Mouse (Mus musculus): ENCODE measurements at regions not wholly inside any gene's neighbourhood (a gene's known extent, or its start where the extent isn't known, plus 50 kb on each side); places are given as distances from the start of the nearest gene placed in this dataset.

GRCm38 (mm10) chr11:31592061-31592460 lies 79.6 kb downstream of the Bod1 start:
- H3K36me3 ChIP-seq (ENCODE audit: control insufficient read depth, insufficient read depth, low read length), result no peaks in the 10 kb centered on the region
- no peak for TF ChIP-seq CTCF (IDR thresholded peaks at IDR 0.05; ENCODE audit: low read depth, low read length)
- no peak for TF ChIP-seq POLR2A (IDR thresholded peaks at IDR 0.05; ENCODE audit: extremely low read depth, insufficient read depth, low read length)
- WGBS, result 76% methylated on average over 11 of the region's 11 CpGs
- H3K27ac ChIP-seq (replicated peaks; ENCODE audit: insufficient read depth, low read depth, low read length), result no peak overlapping the region
- no peak overlapping the region for H3K9ac ChIP-seq (ENCODE audit: low read depth, low read length)
- H3K4me1 ChIP-seq (ENCODE audit: control insufficient read depth, insufficient read depth, low read length), result no peaks in the 10 kb centered on the region
- H3K4me3 ChIP-seq (ENCODE audit: insufficient read depth, low read depth, low read length), result no peak overlapping the region
- no peaks in the 10 kb centered on the region for H3K27me3 ChIP-seq (ENCODE audit: control insufficient read depth, insufficient read depth, low read length)
- no peak for DNase-seq (ENCODE audit: extremely low read depth, low read depth, low spot score)
- no peaks in the 10 kb centered on the region for H3K79me2 ChIP-seq (ENCODE audit: control insufficient read depth, insufficient read depth, low read length)

- no peak for TF ChIP-seq POLR2A (IDR thresholded peaks at IDR 0.05; ENCODE audit: extremely low read depth, insufficient read depth, low read length)
- TF ChIP-seq CTCF (IDR thresholded peaks at IDR 0.05; ENCODE audit: low read depth, low read length), result no peak
- Histone ChIP-seq H3K27me3 (ENCODE audit: control insufficient read depth, insufficient read depth, low read length) (no peaks in the 10 kb centered on the region), H3K36me3 (ENCODE audit: control insufficient read depth, insufficient read depth, low read length) (no peaks in the 10 kb centered on the region), H3K27ac (replicated peaks; ENCODE audit: insufficient read depth, low read depth, low read length) (no peak overlapping the region), H3K79me2 (ENCODE audit: control insufficient read depth, insufficient read depth, low read length) (no peaks in the 10 kb centered on the region), H3K9ac (ENCODE audit: low read depth, low read length) (no peak overlapping the region), H3K4me3 (ENCODE audit: insufficient read depth, low read depth, low read length) (no peak overlapping the region), H3K4me1 (ENCODE audit: control insufficient read depth, insufficient read depth, low read length) (no peaks in the 10 kb centered on the region)
- DNase-seq (ENCODE audit: extremely low read depth, low read depth, low spot score), result no peak
- 87% methylated on average over 6 of the region's 6 CpGs for WGBS
These were observed 80.6 kb downstream of the Bod1 start for GRCm38 (mm10) chr11:31591037-31591554.

- no peak overlapping the region for H3K4me3 ChIP-seq (ENCODE audit: insufficient read depth, low read depth, low read length)
- DNase-seq (ENCODE audit: extremely low read depth, low read depth, low spot score), result no peak
- TF ChIP-seq POLR2A (IDR thresholded peaks at IDR 0.05; ENCODE audit: extremely low read depth, insufficient read depth, low read length) (no peak), CTCF (IDR thresholded peaks at IDR 0.05; ENCODE audit: low read depth, low read length) (no peak)
- H3K36me3 ChIP-seq (ENCODE audit: control insufficient read depth, insufficient read depth, low read length), result no peaks in the 10 kb centered on the region
- 66% methylated on average over 3 of the region's 3 CpGs for WGBS
- H3K79me2 ChIP-seq (ENCODE audit: control insufficient read depth, insufficient read depth, low read length), result no peaks in the 10 kb centered on the region
- no peak overlapping the region for H3K9ac ChIP-seq (ENCODE audit: low read depth, low read length)
- no peaks in the 10 kb centered on the region for H3K4me1 ChIP-seq (ENCODE audit: control insufficient read depth, insufficient read depth, low read length)
- H3K27me3 ChIP-seq (ENCODE audit: control insufficient read depth, insufficient read depth, low read length), result no peaks in the 10 kb centered on the region
- no peak overlapping the region for H3K27ac ChIP-seq (replicated peaks; ENCODE audit: insufficient read depth, low read depth, low read length)
These were observed 96.7 kb downstream of the Bod1 start for GRCm38 (mm10) chr11:31574941-31575340.

- Histone ChIP-seq H3K4me1 (ENCODE audit: control insufficient read depth, insufficient read depth, low read length) (no peaks in the 10 kb centered on the region), H3K4me3 (ENCODE audit: insufficient read depth, low read depth, low read length) (no peak overlapping the region), H3K79me2 (ENCODE audit: control insufficient read depth, insufficient read depth, low read length) (no peaks in the 10 kb centered on the region), H3K27ac (replicated peaks; ENCODE audit: insufficient read depth, low read depth, low read length) (no peak overlapping the region), H3K36me3 (ENCODE audit: control insufficient read depth, insufficient read depth, low read length) (no peaks in the 10 kb centered on the region), H3K9ac (ENCODE audit: low read depth, low read length) (no peak overlapping the region), H3K27me3 (ENCODE audit: control insufficient read depth, insufficient read depth, low read length) (no peaks in the 10 kb centered on the region)
- TF ChIP-seq CTCF (IDR thresholded peaks at IDR 0.05; ENCODE audit: low read depth, low read length) (no peak), POLR2A (IDR thresholded peaks at IDR 0.05; ENCODE audit: extremely low read depth, insufficient read depth, low read length) (no peak)
- no peak for DNase-seq (ENCODE audit: extremely low read depth, low read depth, low spot score)
- 69% methylated on average over 13 of the region's 13 CpGs for WGBS
These were observed 106.8 kb downstream of the Bod1 start for GRCm38 (mm10) chr11:31564742-31565510.

- H3K27ac ChIP-seq (replicated peaks; ENCODE audit: insufficient read depth, low read depth, low read length), result no peak overlapping the region
These were observed 107.6 kb downstream of the Bod1 start for GRCm38 (mm10) chr11:31563826-31564741.

More at GRCm38 (mm10) chr11:31563826-31564741, 107.6 kb downstream of the Bod1 start:
- Histone ChIP-seq H3K4me3 (ENCODE audit: insufficient read depth, low read depth, low read length) (no peak overlapping the region), H3K27me3 (ENCODE audit: control insufficient read depth, insufficient read depth, low read length) (no peaks in the 10 kb centered on the region), H3K79me2 (ENCODE audit: control insufficient read depth, insufficient read depth, low read length) (no peaks in the 10 kb centered on the region), H3K4me1 (ENCODE audit: control insufficient read depth, insufficient read depth, low read length) (no peaks in the 10 kb centered on the region), H3K9ac (ENCODE audit: low read depth, low read length) (no peak overlapping the region), H3K36me3 (ENCODE audit: control insufficient read depth, insufficient read depth, low read length) (no peaks in the 10 kb centered on the region)
- WGBS, result 62% methylated on average over 10 of the region's 10 CpGs
- no peak for DNase-seq (ENCODE audit: extremely low read depth, low read depth, low spot score)
- TF ChIP-seq CTCF (IDR thresholded peaks at IDR 0.05; ENCODE audit: low read depth, low read length) (no peak), POLR2A (IDR thresholded peaks at IDR 0.05; ENCODE audit: extremely low read depth, insufficient read depth, low read length) (no peak)

Measured in liver, adult 2 months (tissue).